Mouse (Mus musculus): ENCODE measurements around the gene Ppt2.
A peak's percentile ranks its signal among the peaks of the same experiment; 100 is the strongest.

DNA sequence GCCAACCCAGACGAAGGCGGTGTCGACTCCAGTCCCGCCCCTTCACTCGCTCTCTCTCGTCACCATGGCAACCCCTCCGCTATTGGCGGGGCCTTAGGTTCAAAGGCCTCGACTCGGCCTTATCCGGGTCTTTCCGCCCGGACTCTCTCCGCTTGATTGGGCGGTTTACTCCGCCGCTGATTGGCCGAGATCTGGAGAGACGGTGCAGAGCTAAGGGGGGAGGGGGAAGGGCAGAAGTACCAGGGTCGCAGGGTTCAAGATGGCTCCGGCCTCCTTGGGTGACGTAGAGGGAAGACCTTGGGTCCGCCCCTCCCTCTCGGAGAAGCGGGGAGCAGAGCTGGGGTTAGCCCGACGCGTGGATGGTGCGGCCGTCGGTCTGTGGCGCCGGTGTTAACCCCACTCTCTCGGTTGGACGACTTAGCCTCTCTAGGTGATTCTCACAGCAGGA is 24.2 kb downstream of the Ppt2 start, which contains the start of gene Agpat1:
- TF ChIP-seq CTCF (conservative IDR thresholded peaks at IDR 0.05; ENCODE audit: insufficient read depth, insufficient read length, low read depth, low read length), result no peak
- peak; percentile 91 for TF ChIP-seq POLR2A (IDR thresholded peaks at IDR 0.05; ENCODE audit: low read depth, low read length)
